Mouse (Mus musculus) liver, embryonic 15.5 days (tissue): Measurements from ENCODE around the gene Spag8. TPM values are rescaled to one million over a fixed set of nuclear protein-coding genes. Genes with fewer than 3 reads are reported as not detected.

ENCODE experiments used
- ATAC-seq: fragments of 200-750 bp; cut with Nextera tagmentation; 2 replicates; pipeline ENCODE4 v1.8.0; 2017; ENCODE audit warnings: moderate number of reproducible peaks, mild to moderate bottlenecking, moderate library complexity; ENCODE audit not compliant: insufficient read depth
- H3K27ac ChIP-seq: fragments of 300-500 bp; sonication (generic); replicated peaks from 2 replicates; pipeline ENCODE4 v1.5.1; 2015; ENCODE audit warnings: mild to moderate bottlenecking, inconsistent platforms
- H3K27me3 ChIP-seq: fragments of 300-500 bp; sonication (generic); 2 replicates; pipeline ENCODE4 v1.6.1; 2015; ENCODE audit warnings: mild to moderate bottlenecking, inconsistent platforms
- H3K36me3 ChIP-seq: fragments of 300-500 bp; sonication (generic); replicated peaks from 2 replicates; pipeline ENCODE4 v1.6.1; 2015; ENCODE audit warnings: moderate library complexity, mild to moderate bottlenecking, inconsistent platforms
- H3K4me1 ChIP-seq: fragments of 300-500 bp; sonication (generic); replicated peaks from 2 replicates; pipeline ENCODE4 v1.6.1; 2015; ENCODE audit warnings: inconsistent platforms
- H3K4me2 ChIP-seq: fragments of 300-500 bp; sonication (generic); 2 replicates; pipeline ENCODE4 v1.6.1; 2015; ENCODE audit warnings: moderate library complexity, mild to moderate bottlenecking, inconsistent platforms
- H3K4me3 ChIP-seq: fragments of 300-500 bp; sonication (generic); replicated peaks from 2 replicates; pipeline ENCODE4 v1.5.1; 2015; ENCODE audit warnings: mild to moderate bottlenecking, inconsistent platforms
- H3K9ac ChIP-seq: fragments of 300-500 bp; sonication (generic); 2 replicates; pipeline ENCODE4 v1.6.1; 2015; ENCODE audit warnings: moderate library complexity, mild to moderate bottlenecking, inconsistent platforms
- H3K9me3 ChIP-seq: fragments of 300-500 bp; sonication (generic); replicated peaks from 2 replicates; pipeline ENCODE4 v1.6.1; 2016; ENCODE audit warnings: inconsistent platforms
- WGBS: fragments of 180-500 bp; shearing (Covaris S2); methylation state at CpG from one replicate; pipeline ENCODE4 v1.1.7; 2015; ENCODE audit warnings: mixed read lengths; ENCODE audit not compliant: insufficient replicate concordance; 5-methylcytosine and 5-hydroxymethylcytosine counted together
- polyA plus RNA-seq: library from polyadenylated mRNA; unstranded; fragments of >200 nt; fragmentation: Nextera tagmentation; extraction: Ambion mirVana; gene quantifications from 2 replicates; pipeline ENCODE4 v1.2.1, GENCODE M21; 2015

Spag8 gene
- polyA plus RNA-seq, 1 experiment from 2014 or later, result not detected

DNA sequence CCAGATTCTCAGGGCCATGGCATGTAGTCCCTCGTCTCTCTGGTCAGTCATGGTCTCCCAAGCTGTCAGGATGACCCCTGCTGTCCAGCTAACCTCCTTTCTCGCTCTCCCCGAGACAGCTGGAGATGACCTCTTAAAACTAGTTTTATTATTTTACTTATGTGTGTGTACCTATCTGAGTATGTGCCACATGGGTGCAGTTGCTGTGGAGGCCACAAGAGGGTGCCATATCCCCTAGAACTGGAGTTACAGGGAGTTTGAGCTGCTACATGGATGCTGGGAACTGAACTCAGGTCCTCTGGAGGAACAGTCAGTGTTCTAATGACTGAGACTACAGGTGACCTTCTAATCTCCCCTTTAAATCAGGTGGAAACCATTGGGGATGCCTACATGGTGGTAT is 3.6 kb downstream of the Spag8 start:
- no peak overlapping the region for H3K4me3 ChIP-seq
- WGBS, result 76% methylated on average over 3 of the region's 3 CpGs
- H3K9me3 ChIP-seq, result no peaks in the 10 kb centered on the region
- H3K4me2 ChIP-seq, result no peak overlapping the region
- H3K27ac ChIP-seq, result no peak overlapping the region
- peaks cover 16% of the 10 kb centered on the region for H3K4me1 ChIP-seq
- no peak for ATAC-seq
- H3K9ac ChIP-seq, result no peak overlapping the region
- H3K36me3 ChIP-seq, result no peaks in the 10 kb centered on the region
- H3K27me3 ChIP-seq, result no peaks in the 10 kb centered on the region; the same call in 1 of the 2 replicates

DNA sequence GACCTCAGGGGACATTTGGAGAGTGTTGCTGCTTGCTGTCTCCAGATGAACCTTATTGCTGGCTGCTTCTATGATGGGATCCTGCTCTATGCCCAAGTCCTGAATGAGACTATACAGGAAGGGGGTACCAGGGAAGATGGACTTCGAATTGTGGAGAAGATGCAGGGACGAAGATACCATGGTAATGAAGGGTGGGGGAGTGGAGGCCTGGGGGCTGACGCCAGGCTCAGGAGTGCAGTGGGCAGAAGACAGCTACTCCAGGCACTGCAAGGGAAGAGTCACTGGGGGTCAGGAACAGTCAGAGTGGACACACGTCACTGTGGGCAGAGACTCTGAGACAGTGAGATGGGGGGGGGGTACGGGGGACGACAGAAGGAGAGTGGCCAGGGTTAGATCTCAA is 12.9 kb downstream of the Spag8 start:
- H3K4me1 ChIP-seq, result no peaks in the 10 kb centered on the region
- H3K4me2 ChIP-seq, result no peak overlapping the region
- no peak overlapping the region for H3K27ac ChIP-seq
- H3K9me3 ChIP-seq, result no peaks in the 10 kb centered on the region
- WGBS, result 58% methylated on average over 6 of the region's 6 CpGs
- H3K4me3 ChIP-seq, result no peak overlapping the region
- no peaks in the 10 kb centered on the region for H3K36me3 ChIP-seq
- H3K9ac ChIP-seq, result no peak overlapping the region
- no peak for ATAC-seq
- H3K27me3 ChIP-seq, result peaks cover 6% of the 10 kb centered on the region

DNA sequence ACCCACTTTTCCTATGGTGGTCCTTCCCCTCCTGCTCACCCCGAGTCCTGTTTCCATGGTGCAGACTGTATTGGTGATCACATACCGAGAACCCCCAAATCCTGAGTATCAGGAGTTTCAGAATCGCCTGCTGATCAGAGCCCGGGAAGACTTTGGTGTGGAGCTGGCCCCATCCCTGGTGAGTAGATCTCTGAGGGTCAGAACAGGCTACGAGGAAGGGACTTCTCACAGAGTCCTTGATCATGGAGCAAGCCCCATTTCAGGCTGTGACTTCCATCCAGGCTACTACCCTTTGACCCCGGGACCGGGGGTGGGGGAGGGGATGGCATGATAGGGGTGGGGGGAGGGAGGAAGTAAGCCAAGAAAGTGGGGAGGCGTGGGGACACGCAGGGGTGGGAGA is 13.3 kb downstream of the Spag8 start:
- Histone ChIP-seq H3K4me1 (no peaks in the 10 kb centered on the region), H3K9me3 (no peaks in the 10 kb centered on the region), H3K9ac (no peak overlapping the region), H3K27me3 (peaks cover 10% of the 10 kb centered on the region), H3K27ac (no peak overlapping the region), H3K4me3 (no peak overlapping the region), H3K36me3 (no peaks in the 10 kb centered on the region), H3K4me2 (no peak overlapping the region)
- no peak for ATAC-seq
- 57% methylated on average over 9 of the region's 9 CpGs for WGBS

DNA sequence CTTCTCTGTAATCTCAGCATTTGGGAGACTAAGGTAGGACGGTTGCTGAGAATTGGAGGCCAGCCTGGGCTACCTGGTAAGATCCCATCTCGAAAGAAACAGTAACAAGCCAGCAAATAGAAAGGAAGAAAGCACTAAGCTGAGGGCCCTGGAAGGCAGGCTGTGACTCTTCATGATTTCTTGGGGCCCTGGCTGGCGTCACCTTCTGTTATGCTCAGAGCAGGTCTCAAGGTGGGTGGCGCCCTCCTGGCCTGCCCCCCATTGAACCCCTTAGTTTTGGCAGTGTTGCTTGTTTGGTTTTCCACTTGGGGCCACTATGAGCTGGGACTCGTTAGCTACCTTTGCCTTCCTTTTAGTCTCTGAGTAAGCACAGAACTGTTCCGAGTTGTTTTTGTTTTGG is 16.6 kb downstream of the Spag8 start:
- H3K27me3 ChIP-seq, result peaks cover 35% of the 10 kb centered on the region
- H3K4me2 ChIP-seq, result no peak overlapping the region
- WGBS, result 65% methylated on average over 6 of the region's 6 CpGs
- H3K27ac ChIP-seq, result no peak overlapping the region
- H3K9me3 ChIP-seq, result no peaks in the 10 kb centered on the region
- no peak for ATAC-seq
- no peak overlapping the region for H3K4me3 ChIP-seq
- H3K4me1 ChIP-seq, result peaks cover 5% of the 10 kb centered on the region
- no peaks in the 10 kb centered on the region for H3K36me3 ChIP-seq
- H3K9ac ChIP-seq, result no peak overlapping the region

DNA sequence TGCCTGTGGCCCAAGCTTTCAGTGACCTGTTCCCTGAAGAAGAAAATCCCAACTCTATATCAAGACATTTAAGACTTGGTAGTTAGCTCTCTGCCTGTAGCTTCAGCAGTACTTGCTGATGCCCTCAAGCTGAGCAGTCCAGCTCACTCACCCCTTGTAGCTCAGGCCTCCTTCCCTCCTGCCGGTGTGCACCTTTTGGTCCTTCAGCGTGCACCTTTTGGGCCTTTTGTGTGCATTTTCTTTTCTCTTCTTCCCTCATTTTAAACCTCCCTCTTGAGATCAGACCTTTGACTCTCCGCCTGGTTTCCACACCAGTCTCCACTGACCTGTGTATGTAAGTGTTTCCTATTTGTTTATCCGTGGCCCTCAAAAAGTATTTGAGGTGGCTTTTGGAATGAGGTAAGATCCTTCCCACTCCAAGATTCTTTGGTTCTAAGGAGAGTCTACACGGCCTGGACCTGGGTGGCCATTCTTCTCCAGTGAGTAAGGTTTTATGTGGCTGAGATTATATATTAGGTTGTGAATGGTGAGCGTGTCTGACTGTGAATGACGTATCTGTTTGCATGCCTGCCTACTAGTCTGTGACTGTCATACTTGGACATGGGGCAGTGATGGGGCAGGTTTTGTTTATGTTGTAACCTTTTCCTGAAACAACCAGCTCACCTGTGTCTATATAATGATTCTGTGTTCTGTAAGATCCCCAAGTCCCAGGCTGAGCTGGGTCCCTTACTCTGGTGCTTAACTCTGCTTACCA is 18.6 kb downstream of the Spag8 start:
- no peak for ATAC-seq
- Histone ChIP-seq H3K27ac (no peak overlapping the region), H3K27me3 (peaks cover 54% of the 10 kb centered on the region), H3K4me3 (no peak overlapping the region), H3K4me1 (peaks cover 23% of the 10 kb centered on the region), H3K9me3 (no peaks in the 10 kb centered on the region), H3K9ac (no peak overlapping the region), H3K36me3 (no peaks in the 10 kb centered on the region), H3K4me2 (no peak overlapping the region)
- WGBS, result 68% methylated on average over 7 of the region's 7 CpGs

DNA sequence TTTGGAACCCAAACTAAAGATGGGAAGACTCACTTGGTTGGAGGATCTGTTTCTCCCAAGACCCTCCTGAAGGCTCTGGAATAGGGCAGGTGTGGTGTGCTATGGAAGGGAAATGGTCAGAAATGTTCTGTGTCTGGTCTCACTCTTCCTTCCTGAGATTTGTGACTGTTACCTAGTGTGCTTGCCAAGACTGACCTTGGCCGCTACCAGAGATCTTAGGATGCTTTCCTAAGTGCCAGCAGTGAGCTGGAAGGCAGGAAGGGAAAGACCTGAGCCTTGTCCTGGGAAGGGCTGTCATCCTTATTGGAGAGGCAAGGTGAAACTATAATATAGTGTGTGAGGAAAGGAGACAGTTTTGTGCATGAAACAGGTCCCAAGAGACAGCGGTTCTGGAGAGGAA is 19.7 kb downstream of the Spag8 start:
- Histone ChIP-seq H3K4me3 (no peak overlapping the region), H3K4me1 (peaks cover 24% of the 10 kb centered on the region), H3K27me3 (peaks cover 55% of the 10 kb centered on the region), H3K9ac (no peak overlapping the region), H3K4me2 (no peak overlapping the region), H3K36me3 (no peaks in the 10 kb centered on the region), H3K9me3 (no peaks in the 10 kb centered on the region), H3K27ac (no peak overlapping the region)
- ATAC-seq, result no peak
- WGBS, result 78% methylated on average over 2 of the region's 2 CpGs

DNA sequence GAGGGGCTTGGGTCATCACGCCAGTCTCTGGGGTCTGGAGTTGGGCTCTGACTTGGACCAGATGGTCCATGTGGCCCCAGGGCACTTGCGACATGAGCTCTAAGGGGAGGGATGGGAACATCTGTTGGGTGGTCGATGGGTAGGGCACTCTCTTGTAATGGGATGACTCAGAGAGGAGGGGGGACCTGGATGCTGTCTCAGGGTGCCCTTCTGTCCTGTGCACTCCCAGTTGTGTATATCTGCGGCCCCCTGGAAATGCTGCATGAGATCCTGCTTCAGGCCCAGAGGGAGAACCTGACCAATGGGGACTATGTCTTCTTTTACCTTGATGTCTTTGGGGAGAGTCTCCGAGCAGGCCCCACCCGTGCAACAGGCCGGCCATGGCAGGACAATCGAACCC is 20.1 kb downstream of the Spag8 start:
- peaks cover 24% of the 10 kb centered on the region for H3K4me1 ChIP-seq
- no peaks in the 10 kb centered on the region for H3K36me3 ChIP-seq
- no peak overlapping the region for H3K27ac ChIP-seq
- H3K4me2 ChIP-seq, result no peak overlapping the region
- ATAC-seq, result no peak
- no peak overlapping the region for H3K4me3 ChIP-seq
- no peaks in the 10 kb centered on the region for H3K9me3 ChIP-seq
- peaks cover 55% of the 10 kb centered on the region for H3K27me3 ChIP-seq
- no peak overlapping the region for H3K9ac ChIP-seq
- WGBS, result 74% methylated on average over 8 of the region's 8 CpGs

DNA sequence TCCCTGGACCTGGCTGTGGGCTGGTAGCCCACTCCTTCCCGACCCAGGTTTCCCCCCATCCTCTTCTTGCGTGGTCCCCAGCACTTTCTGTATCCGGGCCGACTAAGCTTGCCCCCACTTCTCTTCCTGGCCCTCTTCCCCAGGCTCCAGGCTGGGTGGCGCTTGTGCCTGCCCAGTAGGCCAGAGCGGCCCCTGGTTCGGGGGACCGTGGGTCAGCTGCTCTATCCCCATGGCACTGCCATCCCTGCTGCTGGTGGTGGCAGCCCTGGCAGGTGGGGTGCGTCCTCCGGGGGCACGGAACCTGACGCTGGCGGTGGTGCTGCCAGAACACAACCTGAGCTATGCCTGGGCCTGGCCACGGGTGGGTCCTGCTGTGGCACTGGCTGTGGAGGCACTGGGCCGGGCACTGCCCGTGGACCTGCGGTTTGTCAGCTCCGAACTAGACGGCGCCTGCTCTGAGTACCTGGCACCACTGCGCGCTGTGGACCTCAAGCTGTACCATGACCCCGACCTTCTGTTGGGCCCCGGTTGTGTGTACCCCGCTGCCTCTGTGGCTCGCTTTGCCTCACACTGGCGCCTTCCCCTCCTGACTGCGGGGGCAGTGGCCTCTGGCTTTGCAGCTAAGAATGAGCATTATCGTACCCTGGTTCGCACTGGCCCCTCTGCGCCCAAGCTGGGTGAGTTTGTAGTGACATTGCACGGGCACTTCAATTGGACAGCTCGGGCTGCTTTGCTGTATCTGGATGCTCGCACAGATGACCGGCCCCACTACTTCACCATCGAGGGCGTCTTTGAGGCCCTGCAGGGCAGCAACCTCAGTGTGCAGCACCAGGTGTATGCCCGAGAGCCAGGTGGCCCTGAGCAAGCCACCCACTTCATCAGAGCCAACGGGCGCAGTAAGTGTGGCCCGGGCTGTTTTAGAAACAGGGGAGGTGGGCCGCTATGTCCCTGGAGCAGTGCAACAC is 21.2 kb downstream of the Spag8 start:
- H3K36me3 ChIP-seq, result no peaks in the 10 kb centered on the region
- H3K4me3 ChIP-seq, result peak overlapping the region; percentile 56
- no peak overlapping the region for H3K27ac ChIP-seq
- 0 out of 2 replicates have a peak overlapping the region, but pooled peaks have one; percentile 46 for H3K9ac ChIP-seq
- peaks cover 55% of the 10 kb centered on the region for H3K27me3 ChIP-seq
- peak overlapping the region; percentile 80 for H3K4me2 ChIP-seq
- no peaks in the 10 kb centered on the region for H3K9me3 ChIP-seq
- peaks cover 24% of the 10 kb centered on the region for H3K4me1 ChIP-seq
- WGBS, result 60% methylated on average over 42 of the region's 42 CpGs
- no peak for ATAC-seq

DNA sequence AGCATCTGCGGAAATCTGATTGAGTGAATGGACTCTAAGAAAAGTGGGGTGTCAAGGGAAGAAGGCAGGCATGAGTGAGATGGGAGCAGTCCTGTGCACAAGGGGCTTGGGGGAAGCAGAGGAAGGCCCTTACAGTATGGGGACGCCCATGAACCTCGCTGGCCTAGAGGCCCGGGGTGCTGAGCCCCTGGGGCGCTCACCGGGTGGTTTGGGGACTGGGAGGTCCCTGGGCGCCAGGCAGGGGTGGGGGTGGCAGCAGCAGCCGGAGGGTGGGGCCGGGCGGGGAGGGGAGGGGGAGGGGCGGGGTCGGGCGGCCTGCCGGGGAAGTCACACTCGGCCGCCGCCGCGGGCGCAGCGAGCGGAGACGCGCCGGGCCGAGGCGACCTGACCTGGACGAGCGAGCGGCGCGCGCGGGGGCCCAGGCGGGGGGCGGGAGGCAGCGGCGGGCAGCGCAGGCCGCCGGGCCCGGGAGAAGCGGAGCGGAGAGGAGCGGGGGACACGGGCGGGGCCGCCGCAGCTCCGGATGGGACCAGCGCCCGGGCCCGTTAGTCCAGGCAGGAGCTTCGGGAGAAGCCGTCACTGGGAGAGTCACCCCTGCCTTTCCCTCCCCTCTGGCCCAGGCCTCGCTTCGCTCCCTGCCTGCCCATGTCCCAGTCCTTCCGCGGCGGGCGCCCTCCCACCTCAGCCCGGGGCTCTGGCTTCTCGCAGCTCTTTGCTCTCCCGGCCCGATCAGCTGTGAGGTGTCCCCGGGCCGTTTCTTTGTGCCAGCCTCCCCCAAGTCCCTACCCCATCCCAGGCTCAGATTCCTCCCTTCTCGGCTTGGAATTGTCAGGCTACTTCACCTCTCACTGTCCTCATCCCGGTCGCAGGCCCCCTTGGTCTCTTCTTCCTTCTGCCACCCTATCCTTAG is 22.1 kb downstream of the Spag8 start, which contains the start of gene Npr2:
TSS of gene Npr2 (plus strand) at position 890 of the 910 bp plus-strand sequence.
- ATAC-seq, result no peak
- Histone ChIP-seq H3K27me3 (peaks cover 53% of the 10 kb centered on the region), H3K36me3 (no peaks in the 10 kb centered on the region), H3K27ac (no peak within 1 kb of the TSS), H3K9ac (peak within 1 kb of the TSS; percentile 46; the same call in 1 of the 2 replicates), H3K4me3 (peak within 1 kb of the TSS; percentile 56), H3K9me3 (no peaks in the 10 kb centered on the region), H3K4me1 (peaks cover 24% of the 10 kb centered on the region), H3K4me2 (peak within 1 kb of the TSS; percentile 80)
- WGBS, result 2% methylated on average over 47 of the region's 70 CpGs

DNA sequence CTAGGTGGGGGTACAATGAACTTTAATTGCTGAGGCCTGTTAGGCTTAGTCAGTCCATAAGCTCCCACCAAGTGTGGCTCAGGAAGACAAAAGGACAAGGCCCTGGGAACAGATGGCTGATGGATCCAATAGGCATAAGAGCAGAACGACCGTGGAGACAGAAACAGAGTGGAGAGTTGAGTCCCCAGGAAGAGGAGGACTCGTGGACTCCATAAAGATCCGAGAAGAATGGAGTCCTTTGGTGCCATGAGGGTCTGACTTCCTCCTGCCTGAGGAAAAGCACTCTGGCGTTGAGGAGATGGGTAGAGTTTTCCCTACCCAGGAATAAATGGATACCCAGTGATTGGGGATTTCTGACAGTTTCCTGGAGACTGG is 22.7 kb downstream of the Spag8 start:
- Histone ChIP-seq H3K9ac (no peak overlapping the region), H3K4me2 (peak overlapping the region; percentile 80), H3K27ac (no peak overlapping the region), H3K9me3 (peaks cover under 1% of the 10 kb centered on the region), H3K4me3 (peak overlapping the region; percentile 56; the same call in 1 of the 2 replicates), H3K36me3 (no peaks in the 10 kb centered on the region), H3K27me3 (peaks cover 52% of the 10 kb centered on the region), H3K4me1 (peaks cover 24% of the 10 kb centered on the region)
- no peak for ATAC-seq
- 25% methylated on average over 5 of the region's 5 CpGs for WGBS
